Mouse (Mus musculus) spleen, adult 2 months (tissue): ENCODE data around the gene Gm16867.
"Not testable (repeated sequence)": the region's sequence is repeated elsewhere in the genome, so short reads cannot be mapped to it uniquely, and the experiment has no call there.

Experiments
- CTCF ChIP-seq: fragments of 200-500 bp; IDR thresholded peaks from 2 replicates; pipeline ENCODE4 v1.5.1; 2011; ENCODE audit warnings: mild to moderate bottlenecking, inconsistent platforms; ENCODE audit not compliant: insufficient read depth, insufficient read length, insufficient replicate concordance; ENCODE audit errors: extremely low read depth
- POLR2A ChIP-seq: fragments of 200-500 bp; IDR thresholded peaks from 2 replicates; pipeline ENCODE4 v1.6.1; 2011; ENCODE audit warnings: low read depth, low read length, inconsistent platforms

GRCm38 (mm10) chr14:69447006-69447405, 56.2 kb downstream of the Gm16867 start:
- TF ChIP-seq CTCF, POLR2A: not testable (repeated sequence)
